Mouse (Mus musculus) thymus, postnatal 25 days (tissue): ENCODE measurements around the gene Plcb2.

ENCODE experiments used
- DNase-seq: peaks from one replicate; pipeline ENCODE4 v3.0.0; 2022

The Plcb2 gene

DNA sequence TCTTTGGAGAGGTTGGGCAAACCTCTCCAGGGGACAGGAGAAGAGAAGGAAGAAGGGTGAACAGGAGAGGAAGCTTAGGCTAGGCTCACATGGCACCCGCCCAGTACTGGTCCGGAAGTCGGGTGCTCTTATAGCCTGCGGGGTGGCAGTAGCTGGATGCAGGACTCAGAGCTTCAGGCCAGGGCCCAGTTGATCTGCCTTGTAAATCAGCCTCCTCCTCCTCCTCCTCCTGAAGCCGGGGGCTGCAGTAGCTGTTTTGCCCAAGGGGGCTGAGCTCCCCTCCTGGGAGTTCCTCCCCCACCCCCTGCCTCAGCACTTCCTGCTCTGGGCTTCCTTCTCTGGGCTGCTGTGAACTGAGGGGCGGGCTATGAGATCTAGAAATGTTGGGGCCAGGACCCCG is at the start of gene Plcb2:
TSS of gene Plcb2 (minus strand) at position 102 of the 400 bp plus-strand sequence.
- DNase-seq: peak; percentile 80

DNA sequence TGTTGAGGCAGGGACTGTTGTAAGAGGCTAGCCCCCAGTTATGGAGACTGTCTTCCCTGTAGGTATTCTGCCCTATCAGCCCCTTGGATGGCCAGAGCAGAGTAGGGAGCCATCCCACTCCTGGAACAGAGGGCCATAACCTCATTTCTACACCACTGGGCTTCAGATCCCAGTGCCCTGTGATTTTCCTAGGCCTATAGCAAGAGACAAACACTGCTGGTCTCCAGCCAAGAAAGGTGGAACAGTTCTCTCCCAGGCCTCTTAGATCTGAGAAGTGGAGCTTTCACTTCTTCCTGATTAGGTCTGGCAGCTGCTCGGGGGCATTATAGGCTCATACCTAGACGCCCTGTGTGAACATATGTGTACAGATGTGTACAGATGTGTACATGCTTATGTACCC is 48.1 kb upstream of the Plcb2 start:
- no peak for DNase-seq

DNA sequence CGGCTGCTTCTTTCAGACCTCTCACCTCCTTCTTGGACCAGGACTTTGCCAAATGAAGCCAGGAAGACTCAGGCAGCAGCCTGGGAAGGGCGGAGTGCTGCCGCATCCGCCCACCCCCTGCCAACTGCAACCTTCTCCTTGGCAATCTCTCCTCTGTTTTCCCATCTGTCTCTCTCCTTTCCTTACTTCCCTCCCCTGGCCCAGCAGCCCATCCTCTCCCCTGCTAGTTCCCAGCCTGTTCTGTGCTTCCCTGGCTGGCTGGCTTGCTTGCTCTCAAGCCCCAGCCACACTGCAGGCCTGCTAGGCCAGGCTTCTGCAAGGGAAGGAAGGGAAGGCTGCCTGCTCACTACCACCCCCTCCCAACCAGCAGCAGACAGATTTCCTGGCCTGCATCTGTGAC is 47.6 kb upstream of the Plcb2 start:
- no peak for DNase-seq

DNA sequence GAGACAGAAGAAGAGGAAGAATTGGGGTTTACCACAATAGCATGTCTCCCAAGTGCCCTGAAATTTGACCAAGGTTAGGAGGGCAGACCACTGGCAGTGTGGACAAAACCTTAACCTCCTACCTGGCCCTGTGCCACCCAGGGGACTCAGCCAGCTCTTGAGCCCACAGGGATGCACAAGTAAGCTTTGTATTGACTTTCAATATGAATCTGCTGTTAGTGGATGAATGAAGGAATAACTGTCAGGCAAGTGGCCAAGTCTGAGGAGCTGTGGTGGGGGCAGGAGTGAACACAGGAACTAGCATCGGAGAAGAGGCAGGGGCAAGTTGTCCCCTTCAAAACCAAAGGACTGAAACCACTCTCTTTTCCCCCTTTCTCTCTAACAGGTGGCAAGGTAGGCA is 47.2 kb upstream of the Plcb2 start:
- no peak for DNase-seq

DNA sequence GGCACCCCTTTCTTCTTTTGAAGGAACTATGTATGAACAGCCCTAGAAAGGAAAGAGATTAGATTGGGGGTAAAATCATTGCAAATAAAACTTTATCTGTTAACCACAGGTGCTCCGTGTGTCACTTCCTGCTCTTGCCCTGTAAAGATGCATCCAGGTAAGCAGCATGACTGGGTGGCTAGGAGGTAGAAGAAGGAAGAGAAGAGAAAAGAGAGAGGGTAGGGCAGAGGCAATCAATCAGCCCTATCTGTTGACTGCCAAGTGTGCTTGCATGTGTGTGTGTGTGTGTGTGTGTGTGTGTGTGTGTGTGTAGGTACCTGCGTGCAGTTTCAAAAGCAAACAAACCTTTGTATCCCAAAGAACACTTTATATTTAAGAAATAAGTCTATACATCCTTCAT is 46.3 kb upstream of the Plcb2 start:
- no peak for DNase-seq

DNA sequence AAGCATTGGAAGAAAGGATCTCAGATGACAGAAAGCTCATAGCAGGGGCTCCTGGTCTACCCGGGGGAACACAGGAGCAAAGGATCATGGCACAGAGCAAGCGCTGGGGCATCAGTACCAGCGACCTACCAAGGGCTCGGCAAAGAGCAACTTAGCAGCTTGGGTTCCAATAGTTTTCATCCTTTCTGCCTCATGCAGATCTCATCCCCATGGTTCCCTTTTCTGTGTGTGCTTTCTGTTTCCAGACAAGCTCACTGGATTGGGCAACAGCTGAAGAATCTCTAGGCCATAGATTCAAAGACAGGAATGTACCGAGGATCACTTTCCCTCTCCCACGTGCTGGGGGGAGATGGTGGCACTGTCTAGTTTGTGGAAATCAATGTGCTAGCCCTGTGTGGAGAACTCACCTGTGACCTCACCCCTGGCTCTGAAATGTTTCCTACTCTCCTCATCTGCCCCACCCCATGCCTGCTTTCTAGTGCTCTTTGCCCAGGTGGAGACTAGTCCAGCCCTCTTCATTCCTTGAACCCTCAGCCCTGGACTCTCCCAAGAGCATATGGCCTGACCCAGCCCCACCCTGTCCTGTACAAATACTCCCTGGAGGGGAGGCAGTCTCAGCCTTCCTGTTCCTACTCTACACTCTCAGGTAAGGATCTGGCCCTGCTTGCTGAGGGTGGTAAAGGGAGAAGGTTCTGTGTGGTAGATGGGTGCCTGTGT is 44.1 kb upstream of the Plcb2 start, which contains the start of gene Phgr1:
TSS of gene Phgr1 (plus strand) at position 612 of the 717 bp plus-strand sequence.
- DNase-seq: no peak

DNA sequence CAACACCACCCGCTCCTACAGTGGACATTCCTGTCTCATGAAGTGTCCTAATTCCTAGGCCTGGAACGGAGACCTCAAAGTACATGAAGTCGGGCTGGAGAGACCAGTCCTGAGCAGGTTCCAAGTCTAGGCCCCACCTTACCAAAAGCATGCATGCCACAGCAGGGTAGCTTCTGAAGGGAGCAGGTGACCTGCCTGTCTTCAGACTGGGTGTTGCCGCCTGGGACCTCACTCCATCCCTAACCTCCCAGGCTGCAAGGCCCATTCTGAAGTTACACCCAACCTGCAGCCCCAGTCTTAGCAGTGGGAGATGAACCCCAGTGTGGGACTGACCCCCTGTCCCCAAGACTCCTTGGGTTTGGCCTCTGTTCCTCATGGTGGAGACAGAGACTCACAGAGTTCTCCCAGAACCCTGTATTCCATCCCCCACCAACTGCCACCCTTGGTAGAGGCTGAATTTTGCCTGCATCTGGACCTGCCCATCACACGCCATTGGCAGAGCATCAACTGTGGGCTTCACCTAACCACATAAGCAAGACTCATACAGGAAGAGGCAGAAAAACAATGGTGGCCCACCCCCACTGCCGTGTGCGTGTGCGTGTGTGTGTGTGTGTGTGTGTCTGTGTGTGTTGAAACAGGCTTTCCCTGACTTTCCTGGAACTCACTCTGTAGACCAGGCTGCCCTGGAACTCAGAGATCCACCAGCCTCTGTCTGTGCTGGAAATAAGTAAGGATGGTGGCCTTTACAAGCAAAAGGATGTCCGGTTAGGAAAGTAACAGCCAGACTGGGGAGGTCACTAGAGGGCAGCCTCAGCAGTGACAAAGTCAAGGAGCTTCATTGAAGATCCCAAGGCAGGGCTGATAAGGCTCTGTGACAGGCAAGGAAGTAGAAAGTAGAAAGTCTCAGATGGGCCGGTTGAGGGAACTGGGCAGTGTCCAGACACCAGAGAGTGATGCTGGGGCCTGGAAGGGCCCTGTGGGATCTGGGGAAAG is 38.1 kb upstream of the Plcb2 start:
- no peak for DNase-seq

DNA sequence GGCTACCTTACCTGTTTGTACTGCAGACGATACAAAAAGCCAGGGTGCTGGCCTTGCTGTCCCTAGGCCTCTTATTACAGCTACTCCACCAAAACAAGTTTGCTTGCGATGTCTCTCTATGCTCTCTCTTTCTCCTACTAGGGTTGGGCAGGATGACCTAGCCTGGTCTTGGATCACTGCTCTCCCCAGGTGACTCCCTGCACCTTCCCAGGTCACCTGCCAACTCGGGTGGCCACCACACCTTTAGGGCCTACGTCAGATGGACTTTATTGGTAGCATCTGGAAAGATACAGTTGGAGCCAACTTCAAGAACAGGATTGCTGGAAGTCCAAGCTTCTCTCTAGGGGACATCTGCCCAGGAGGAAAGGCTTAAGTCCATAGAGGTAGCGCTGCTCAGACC is 36.6 kb upstream of the Plcb2 start:
- no peak for DNase-seq

DNA sequence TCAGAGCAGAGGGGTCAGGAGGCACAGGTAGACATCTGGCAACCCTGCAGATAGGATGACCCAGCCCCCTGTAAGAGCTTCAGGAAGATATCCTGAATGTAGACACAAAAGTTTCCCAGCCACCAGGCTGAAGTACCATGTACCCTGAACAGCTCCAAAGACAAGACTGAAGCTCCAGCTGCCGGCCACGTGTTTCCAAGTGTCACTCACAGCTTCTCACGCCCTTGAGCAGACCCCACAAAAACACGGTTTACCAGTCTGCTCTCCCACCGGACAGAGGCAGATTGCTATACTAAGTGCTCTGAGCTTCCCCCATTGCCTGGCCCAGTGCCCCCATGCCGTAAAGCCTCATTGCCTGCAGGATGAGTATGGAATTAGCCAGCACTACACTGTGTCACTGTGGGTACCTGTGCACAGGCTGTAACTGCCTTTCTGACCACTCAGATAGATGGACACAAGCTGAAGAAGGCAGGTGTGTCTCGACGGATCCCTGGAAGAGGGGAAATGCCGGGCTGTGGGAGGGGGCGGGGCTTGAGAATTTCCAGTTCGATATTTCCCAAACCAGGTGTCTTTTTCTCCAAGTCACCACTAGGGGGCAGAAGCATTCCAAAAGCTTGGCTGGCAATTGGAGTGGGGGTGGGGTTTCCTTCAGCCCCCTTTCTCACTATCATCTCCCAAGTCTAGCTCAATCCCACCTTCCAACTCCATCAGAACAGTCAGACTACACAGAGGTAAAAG is 36.0 kb upstream of the Plcb2 start:
- DNase-seq: peak; percentile 52

DNA sequence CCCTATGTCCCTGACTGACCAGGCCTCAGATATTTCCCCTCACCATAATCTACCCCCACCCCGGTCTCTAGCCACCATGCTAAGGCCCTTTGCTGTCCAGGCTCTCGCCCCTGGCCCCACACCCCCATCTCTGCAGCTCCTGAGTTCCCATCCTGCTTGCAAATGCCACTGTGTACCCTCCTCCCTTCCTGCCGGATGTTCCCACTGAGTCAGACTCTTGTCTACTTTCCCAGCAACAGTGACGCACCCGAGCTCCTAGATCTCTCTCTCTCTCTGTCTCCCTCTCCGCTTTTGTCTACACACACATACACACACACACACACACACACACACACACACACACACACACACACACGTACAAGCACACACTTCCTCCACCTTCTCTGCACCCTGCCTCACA is 35.2 kb upstream of the Plcb2 start:
- no peak for DNase-seq

DNA sequence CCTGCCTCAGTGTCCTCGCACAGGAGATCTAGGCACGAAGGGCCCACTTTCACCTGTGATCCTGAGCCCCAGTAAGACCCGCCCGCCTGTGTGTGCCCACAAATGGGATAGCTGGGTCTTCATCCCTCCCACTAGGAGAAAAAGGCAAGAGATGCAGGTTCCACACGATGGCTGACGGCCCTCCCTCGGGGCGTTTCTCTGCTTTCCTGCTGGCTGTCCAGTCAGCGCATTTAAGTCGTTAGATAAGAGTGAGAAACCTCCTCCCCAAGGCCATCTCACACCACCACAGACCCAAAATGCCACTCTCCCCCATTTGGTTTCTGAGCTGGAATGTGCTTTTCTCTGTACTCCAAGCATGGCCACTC is 34.5 kb upstream of the Plcb2 start:
- DNase-seq: no peak

DNA sequence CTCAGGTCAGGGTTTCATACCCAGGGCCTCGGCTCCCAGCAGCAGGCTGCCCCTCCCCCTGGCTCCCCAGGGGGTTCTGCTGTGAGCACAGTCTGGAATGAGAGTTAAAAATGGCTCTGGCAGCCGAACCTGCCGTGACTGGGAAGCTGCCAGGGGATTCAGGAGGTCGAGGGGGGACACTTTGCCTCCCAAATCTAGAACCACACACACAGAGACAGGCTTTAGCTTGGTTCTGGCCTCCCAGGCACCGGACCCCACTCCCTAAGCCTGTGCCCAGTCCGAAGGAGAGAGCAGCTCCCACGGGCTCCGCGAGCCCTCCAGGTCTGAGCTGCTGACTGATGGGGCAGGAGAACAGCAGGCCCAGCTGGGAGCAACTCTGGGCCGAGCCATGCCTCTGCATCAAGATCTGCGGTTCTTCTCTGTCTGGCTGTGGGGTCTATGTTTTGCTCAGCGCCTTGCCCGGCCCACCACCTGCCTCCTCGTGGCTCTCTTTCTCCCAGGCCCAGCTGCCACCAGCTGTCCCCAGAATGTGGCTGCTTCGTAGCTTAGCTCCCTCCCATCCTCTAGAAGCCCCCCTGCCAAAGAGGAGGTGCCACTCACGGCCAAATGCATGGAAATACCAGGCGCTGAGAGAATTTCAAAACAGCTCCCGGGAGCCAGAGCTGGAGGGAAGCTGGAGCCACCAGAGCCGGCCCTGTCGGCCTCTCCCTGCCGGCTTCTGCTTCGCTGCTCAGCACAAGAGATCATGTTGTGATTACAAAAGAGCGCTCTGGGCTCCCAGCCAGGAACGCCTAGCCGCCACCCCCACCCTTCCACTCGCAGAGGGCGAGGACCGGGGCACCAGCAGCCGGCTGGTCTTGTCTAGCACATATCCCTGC is 33.9 kb upstream of the Plcb2 start, which contains the start of gene Ccdc9b:
TSS of gene Ccdc9b (minus strand) at position 756 of the 878 bp plus-strand sequence.
- peak; percentile 62 for DNase-seq

DNA sequence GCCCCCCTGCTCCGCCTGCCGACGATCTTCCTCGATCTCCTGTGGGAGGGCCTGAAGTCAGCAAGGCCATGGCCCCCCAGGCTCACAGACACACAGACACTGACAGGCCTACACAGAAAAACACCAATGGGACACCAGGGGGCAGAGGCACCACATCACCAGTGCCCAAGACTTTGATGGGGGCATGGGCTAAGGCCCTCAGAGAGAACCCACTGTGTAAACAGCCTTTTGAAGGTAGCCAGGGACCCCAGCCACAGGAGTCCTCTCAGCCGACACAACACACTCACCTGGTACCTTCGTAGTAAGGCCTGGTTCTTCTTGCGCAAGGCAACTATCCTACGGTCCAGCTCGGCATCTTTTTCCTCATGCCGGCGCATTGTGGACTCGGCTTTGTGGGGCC is 33.1 kb upstream of the Plcb2 start:
- DNase-seq: no peak

DNA sequence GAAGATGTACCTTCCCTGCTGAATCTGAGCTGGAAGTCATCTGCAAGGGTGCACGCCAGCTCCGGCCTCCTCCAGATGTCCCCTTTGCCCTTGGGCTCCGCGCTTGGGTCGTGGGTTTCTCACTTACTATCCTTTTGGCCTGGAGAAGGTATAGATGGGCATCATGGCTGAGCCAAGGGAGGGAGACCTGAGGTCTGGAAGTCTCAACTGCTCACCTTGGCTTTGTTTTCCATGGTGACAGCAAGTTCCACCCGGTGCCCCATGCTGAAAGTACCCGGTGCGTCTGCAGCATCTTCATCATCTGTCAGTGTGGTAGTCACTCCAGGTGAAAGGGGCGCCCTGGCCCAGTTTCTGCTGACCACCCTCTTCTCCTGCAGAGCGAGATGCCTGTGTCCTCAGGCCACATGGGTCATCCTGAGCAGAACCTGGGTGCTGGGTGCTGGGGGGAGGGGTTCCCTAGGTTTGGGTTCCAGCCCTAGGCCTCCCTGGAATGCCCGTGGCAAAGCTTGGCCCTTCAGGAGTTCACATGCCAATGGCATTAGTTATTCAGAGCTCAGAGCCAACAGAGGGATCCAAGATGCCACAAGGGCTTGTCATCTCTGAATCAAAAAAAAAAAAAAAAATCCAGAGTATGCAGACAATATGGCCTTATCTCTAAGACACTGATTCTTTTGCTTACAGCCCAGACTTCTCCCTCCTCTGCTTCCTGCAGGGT is 32.2 kb upstream of the Plcb2 start:
- DNase-seq: no peak

DNA sequence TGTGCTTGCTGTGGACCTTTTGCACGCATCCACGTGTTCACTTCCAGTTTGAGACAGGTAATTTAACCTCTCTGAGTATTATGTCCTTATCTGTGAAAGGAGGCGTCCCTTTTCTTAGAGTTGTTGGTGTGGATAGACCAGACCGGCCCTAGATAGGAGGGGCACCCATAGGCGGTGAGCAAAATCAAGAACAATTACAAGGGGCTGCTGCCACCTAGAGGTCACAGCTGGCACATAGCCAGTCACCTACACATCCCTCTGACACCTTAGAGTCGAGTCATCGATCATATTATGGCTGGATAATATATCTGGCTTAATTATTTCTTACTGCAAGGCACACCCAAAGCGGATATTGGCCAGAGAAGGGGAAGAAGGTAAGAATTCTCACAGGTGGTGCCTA is 31.6 kb upstream of the Plcb2 start:
- peak; percentile 84 for DNase-seq

DNA sequence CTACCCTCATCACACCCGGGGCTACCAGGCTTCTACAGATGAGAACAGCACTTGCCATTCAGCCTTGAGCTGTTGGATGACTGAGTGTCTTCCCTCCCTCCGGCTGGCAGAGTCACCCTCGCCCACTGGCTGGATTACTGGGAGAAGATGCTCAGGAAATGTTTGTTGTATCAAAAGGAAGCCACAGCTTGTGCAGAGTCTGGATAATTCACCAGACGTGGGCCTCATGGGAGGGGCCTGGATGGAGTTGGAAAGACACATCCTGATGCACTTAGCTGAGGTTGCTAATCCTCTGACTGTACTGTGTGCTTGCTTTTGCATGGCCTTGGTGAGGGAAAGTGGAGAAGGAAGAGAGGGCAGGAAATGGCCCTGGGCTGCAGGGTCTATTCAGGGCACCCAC is 27.9 kb upstream of the Plcb2 start:
- no peak for DNase-seq

DNA sequence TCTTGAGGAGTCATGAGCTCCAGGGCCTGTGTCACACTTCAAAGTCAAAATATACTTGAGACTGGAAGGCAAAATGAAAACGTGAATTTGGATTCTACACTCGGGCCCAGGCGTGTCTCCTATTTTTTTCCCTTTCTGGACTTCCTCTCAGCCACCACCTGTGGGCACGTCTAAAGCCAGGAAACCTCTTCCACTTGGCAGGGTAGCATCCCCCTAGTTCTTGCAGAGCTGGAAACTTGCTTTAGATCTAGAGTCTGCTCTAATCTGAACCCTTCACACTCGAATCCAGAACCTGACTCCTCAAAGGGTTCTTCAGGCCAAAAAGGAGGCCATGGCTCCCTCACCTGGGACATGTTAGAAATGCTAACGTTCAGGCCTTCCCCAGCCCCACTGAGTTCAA is 27.2 kb upstream of the Plcb2 start:
- DNase-seq: no peak

DNA sequence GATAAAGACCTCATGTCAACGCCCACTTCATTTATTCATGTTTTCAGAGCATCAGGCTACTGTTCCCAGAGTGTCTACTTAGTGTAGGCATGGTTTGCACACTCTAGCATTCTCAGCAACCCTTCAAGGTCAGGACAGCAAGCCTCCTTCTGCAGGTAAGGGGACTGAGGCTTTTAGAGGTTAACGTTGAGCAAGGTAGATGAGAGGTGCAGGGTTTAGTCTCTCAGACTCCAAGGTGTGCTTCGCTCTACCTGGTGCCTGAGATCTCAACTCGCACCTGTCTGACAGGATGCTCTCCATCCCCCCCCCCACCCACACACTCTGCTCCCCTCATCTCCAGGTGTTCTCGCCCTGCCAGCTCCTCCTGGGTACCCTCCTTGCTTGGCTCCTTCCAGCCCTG is 25.9 kb upstream of the Plcb2 start:
- no peak for DNase-seq

DNA sequence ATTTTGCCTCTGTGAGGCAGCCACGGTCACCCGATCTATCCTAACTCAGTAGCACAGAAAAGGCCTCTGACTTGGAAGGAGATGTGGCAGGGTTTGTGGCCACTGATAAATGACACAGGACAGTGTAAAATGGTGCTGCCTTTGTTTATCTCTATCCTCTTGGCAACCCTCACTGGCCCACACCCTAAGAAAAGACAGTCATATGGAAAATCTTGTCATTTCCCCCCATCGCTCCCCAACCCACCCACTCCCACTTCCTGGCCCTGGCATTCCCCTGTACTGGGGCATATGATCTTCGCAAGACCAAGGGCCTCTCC is 24.5 kb upstream of the Plcb2 start:
- no peak for DNase-seq

DNA sequence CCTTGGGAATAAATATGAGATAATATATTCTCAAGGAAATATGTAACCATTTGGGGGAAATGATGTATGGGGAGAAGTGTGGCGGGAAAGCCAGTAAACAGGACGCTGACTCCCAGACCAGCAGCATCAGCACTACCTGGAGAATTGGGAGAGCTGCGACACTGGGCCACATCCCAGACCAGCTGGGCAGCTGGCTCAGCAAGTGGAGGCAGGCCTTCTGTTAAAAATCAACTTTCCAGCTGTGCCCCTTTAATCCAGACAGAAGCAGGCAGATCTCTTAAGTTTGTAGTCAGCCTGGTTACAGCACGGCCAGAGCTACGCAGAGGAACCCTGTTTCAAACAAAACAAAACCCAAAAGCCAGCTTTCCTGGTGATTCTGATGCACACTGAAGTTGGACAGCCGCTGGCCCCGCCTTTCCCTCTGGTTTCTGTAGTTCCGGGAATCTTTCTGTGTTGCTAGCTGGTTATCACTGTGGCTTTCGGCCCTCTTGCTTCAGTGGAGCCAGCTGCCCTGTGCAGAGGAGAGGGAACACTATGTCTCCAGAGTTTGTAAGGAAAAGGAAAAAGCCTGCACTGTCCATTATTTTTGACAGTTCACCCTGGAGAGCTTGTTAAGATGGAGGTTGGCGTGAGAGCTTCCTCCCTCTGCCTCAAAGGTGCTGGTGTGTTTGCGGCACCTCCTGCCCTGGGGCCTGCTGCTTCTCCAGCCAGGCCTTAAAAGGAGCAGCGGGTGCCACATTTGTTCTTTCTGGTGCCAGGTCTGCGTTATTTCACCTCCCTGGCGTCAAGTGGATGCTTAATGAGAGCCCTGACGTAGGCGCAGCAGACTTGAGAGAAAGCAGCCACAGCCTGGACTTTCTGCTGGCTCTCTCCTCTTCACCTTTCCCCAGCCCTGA is 23.9 kb upstream of the Plcb2 start:
- DNase-seq: no peak

DNA sequence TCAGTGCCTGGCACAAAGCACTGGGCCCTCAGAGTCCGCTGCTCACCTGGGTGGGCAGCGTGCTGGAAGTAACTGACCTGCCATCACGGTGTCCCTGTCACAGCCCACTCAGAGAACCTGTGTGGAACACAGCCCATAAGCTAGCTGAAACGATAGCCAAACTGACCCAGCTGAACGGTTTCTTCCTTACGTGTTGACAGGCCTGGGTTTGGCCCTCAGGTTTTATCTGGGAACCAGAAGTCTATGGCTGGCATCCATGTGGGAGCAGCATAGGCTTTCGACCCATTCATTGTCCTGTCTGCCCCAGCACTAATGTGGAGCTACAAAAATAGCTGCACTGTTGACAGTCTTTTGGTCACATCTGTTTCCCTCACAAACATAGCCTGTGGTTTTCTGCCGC is 22.2 kb upstream of the Plcb2 start:
- DNase-seq: no peak
